In the genomic region with DNA sequence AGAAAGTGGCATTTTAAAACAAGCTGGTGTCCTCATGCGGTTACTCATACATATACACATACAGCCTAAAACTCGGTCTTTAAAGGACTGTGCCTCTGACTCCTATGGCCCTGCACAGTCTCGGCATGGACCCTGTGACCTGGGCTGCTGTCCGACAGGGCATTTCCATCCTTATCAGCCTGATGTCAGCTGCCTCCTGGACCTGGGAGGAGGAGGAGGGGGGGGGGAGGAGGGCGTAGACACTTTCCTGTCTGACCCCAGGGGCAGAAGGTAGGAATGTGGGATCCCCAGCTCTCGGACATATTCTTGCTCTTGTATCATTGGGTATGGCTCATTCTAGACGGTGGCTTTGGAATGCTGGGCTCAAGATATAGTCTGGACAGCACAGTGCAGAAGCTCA, we compare ENCODE assay signal across 19 mouse cellular contexts.
"Had no signal": no experiment of that assay in that cellular context is flagged by ENCODE, and none has a peak within 500 bp of the region (broad histone marks: within the 10 kb centered on the region; RNA-seq: fewer than 3 reads in every experiment).

No protein-coding gene starts in this region.

- H3K36me3 ChIP-seq: limb, embryonic 15.5 days; midbrain, embryonic 12.5 days; midbrain, embryonic 15.5 days; neural tube, embryonic 13.5 days; stomach, embryonic 15.5 days had no signal

- H3K9ac ChIP-seq: limb, embryonic 12.5 days; limb, embryonic 15.5 days; lung, embryonic 14.5 days; midbrain, embryonic 12.5 days; midbrain, embryonic 15.5 days; neural tube, embryonic 13.5 days; stomach, embryonic 15.5 days had no signal

- H3K27me3 ChIP-seq: limb, embryonic 12.5 days; limb, embryonic 15.5 days; midbrain, embryonic 15.5 days; neural tube, embryonic 13.5 days; stomach, embryonic 15.5 days had no signal

- DNase-seq: kidney, adult 18-20 months; kidney, adult 9 months; kidney, postnatal 14 days; kidney, postnatal 4 days; left cerebral cortex, postnatal 4 days; lung, embryonic 14.5 days; retina, postnatal 1 day; right cerebral cortex, postnatal 25 days; spleen, adult 18-20 months; thymus, postnatal 25 days had no signal

- H3K9me3 ChIP-seq: limb, embryonic 12.5 days; limb, embryonic 15.5 days; midbrain, embryonic 12.5 days; midbrain, embryonic 15.5 days; neural tube, embryonic 13.5 days; stomach, embryonic 15.5 days had no signal

- ATAC-seq: lung, postnatal 0 days; midbrain, embryonic 15.5 days had no signal

- H3K4me2 ChIP-seq: limb, embryonic 12.5 days; limb, embryonic 15.5 days; lung, embryonic 14.5 days; midbrain, embryonic 12.5 days; midbrain, embryonic 15.5 days; neural tube, embryonic 13.5 days; stomach, embryonic 15.5 days had no signal

- H3K27ac ChIP-seq: limb, embryonic 12.5 days; limb, embryonic 15.5 days; macrophage; midbrain, embryonic 12.5 days; midbrain, embryonic 15.5 days; neural tube, embryonic 13.5 days; stomach, embryonic 15.5 days had no signal

- H3K4me3 ChIP-seq: limb, embryonic 12.5 days; limb, embryonic 15.5 days; midbrain, embryonic 12.5 days; midbrain, embryonic 15.5 days; myocyte; neural tube, embryonic 13.5 days; stomach, embryonic 15.5 days had no signal
